Mouse (Mus musculus): ENCODE measurements around the gene Mgll.

Mgll gene

DNA sequence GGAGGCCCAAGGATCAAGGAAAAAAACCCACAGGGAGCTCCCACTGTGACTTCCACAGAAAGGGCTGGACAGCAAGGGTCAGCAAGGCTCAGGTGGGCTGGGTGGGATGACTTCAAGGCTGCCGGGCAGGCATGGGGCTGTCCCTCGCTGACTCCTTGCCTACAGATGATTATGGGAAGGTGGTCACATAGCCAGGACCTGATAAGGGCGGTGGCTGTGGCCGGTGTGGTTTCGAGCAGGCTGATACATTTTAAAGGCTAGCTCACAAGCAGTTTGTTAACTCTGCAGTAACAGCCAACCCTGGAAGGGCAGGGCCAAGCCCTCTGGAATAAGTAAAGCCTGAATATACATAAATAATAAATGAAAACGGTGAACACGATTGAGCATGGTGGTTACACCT is 78.8 kb downstream of the Mgll start:
- no peak for DNase-seq (ENCODE audit: low read depth)

DNA sequence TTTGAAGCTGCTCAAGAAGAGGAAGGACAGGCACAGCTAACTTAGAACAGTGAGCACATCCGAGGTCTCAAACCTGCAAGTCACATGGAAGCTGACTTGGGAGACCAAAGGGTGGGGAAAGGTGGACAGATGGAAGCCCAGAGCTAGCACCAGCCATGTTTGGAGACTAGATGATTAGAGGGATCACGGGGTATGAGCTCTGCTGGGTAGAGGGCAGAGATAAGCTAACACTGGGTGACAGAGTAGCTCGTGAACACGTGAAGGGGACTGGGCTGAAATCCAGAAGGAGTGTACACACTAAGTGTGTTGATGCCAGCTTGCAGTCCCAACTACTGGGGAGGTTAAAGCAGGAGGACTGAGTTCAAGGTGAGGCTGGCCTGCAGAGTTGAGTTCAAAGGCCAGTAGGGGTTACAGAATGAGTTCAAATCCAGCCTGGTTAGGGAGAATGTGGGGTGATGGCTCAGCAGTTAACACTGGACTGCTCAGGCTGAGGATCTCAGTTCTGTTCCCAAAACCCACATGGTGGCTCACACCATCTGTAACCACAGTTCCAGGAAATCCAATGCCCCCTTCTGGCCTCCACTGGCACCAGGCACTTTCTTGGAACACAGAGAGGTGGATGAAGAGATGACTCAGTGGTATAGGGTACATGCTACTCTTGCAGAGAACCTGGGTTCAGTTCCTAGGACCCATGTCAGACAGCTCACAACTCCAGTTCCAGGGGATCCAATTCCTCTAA is 79.9 kb downstream of the Mgll start:
- no peak for DNase-seq (ENCODE audit: low read depth)

DNA sequence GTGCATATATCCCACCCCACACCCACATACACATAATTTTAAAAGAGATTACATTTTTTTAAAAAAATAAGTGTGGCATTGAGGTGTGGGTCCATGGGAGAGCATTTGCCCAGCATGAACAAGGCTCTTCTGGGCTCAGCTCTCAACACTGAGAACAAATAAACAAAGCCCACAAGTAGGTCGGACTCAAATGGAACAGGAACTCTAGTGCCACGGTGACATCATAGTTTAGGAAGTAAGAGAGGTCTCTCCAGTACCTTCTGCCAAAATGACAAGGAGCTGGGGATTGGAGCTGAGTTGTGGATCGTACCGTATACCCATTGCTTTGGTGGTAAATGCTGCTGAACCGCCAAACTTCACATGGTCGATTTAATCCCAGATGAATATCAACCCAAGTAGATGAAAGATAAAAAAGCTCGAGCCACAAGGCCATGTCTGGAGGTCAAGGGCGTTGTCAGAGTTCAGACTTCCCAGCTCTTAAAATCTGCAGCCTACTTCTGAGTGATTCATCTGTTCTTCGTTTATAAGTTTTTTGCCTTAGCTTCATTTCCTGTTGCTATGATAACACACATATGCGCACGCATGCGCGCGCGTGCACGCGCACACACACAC is 80.9 kb downstream of the Mgll start:
- no peak for DNase-seq (ENCODE audit: low read depth)

DNA sequence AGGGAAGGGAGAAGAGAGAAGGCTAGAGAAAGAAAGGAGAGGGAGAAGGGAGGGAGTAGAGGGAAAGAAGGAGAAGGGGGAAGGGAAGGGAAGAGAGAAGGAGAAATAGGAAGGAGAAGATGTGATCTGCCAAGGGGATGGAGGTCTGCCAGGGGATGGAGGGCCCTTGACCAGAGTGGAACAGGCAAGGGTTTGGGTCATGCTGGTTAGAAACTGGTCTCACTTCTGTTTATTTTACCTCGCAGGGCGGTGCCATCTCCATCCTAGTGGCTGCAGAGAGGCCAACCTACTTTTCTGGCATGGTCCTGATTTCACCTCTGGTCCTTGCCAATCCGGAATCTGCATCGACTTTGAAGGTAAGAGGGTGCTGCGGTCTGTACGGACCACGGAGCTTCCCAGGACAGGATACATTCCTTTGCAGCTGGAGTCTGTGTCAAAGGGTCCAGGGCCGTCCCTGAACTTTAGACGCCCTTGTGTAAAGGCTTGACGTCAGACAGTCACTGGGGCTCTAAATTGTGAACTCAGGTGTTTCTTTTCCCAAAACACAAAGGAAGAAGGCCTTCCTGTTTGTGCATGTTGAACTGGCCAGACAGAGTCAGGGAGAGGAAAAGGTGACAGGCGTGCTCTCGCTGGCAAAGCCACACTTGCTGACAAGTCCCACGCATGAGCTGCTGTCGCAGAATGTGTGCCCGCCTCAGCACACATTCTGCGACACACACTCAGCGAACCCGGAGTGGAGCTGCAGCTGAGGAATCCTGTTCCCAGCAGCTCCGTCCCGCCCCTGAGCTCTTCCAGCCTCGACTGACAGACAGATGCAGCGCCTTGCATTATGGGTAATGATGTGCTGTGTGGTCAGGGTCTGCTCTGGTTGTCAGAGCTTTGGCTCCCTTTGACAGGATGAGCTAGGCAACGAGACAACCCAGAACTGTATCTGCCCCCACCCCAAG is 85.2 kb downstream of the Mgll start:
- DNase-seq (ENCODE audit: low read depth): no peak

DNA sequence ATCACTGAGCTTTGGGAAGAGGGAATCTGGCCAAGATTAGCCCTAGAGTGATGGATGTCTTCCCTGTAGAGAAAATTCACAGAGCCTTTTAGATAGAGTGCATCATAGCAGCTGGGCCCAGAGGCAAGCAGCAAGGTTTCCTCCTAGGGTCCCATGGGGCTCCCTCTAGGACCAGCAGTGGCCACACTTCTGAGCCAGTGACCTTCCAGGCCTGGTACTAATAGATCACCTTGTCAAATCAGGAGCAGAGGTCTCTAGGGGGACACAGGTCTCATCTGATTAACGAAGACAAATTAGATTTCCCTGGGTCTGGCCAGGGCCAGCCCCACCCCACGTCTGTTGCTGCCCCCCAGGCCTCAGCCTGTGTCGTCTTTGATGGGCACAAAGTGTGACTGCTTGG is 86.1 kb downstream of the Mgll start:
- no peak for DNase-seq (ENCODE audit: low read depth)

DNA sequence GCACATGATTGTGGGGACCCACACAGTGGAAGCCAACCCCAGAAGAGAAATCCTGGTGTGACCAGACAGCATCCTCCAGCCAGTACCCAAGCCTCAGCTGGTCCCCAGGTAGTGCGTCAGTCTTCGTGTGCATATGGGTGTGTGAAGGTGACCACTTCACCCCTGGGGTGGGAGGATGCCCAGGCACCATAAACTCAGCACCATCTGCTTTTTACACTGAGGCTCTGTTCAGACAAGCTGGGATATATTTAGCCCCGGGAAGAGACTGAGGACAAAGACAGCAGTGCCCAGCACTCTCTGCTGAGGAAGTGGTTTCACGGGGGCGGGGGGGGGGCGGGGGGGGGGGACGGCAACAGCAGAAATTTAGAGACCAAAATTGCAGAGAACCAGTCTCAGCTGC is 87.2 kb downstream of the Mgll start:
- DNase-seq (ENCODE audit: low read depth): no peak

DNA sequence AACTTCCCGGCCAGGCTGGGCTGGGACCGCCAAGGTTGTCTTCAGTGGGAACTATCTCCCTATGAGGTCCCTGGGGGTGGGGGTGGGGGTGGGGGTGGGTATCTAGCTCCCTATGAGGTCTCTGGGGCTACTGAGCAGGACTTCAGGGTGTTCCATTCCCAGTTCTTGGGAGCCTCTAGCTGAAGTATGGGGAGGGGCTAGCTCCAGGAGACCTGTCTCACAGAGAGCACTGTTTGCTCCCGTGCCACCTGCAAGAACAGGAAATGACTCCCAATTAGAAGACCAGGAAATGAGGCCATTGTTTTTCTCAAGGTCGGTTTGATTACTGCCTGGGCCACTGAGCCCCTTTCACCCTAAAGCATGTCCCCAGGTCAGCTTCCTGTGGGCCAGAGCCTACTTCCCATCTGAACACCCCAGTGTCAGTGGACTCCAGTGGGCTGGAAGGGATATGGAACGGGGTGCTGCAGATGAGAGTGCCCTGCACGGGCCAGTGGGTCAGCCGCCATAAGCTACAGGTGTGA is 87.7 kb downstream of the Mgll start:
- no peak for DNase-seq (ENCODE audit: low read depth)

DNA sequence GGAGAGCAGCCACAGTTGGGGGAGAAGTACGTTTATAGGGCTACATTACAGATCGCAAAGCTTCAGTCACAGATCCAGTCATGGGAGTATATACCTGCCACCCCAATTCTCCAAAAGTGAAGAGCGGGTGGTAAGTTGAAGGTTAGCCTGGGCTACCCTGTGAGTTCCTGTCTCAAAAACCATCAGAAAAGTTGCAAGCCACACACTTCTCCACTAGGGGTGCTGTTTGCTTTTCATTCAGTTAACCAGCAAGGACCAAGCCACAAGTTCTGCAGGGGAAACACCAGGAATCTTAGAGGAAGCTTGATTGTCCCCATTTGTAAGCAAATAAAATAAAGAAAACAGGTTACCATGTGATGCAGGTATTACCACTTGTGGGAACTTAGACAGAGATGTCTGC is 88.7 kb downstream of the Mgll start:
- DNase-seq (ENCODE audit: low read depth): no peak

DNA sequence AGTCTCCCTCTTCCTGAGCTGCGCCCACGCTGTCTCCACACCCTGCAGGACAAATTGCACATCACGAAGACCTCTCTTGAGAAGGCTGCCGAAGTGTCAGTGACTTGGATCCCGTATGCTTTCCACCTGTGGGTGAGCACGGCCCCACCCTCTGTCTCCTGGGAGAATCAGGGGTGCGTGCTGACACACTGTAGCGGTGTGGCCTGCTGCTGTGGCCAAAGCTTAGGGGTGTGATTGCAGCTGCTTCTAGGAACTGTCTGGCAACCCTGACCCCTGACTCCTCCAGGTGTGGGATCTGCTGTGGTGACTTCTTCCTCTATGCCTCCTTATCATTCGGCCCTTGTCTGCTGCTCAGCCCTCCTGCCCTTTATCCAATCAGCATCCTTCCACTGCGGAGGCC is 89.6 kb downstream of the Mgll start:
- no peak for DNase-seq (ENCODE audit: low read depth)

DNA sequence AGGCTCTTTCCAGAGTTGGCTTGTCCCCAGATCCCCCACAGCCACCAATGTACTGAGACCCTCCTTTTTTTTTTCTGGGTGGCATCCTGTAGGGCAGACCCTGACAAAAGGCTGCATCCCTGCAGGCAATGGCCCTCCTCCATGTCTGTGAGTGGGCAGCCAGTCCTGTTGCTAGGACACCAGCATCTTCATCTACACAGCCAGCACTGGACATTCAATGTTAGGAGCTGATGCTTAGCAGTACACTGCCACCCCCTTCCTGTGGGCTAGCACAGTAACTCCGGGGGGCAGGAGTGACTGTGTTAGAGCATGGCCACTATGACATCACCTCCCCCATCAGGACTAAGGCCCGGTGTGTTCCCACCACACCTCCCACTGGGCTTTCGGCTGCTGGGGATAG is 90.8 kb downstream of the Mgll start:
- DNase-seq (ENCODE audit: low read depth): no peak

DNA sequence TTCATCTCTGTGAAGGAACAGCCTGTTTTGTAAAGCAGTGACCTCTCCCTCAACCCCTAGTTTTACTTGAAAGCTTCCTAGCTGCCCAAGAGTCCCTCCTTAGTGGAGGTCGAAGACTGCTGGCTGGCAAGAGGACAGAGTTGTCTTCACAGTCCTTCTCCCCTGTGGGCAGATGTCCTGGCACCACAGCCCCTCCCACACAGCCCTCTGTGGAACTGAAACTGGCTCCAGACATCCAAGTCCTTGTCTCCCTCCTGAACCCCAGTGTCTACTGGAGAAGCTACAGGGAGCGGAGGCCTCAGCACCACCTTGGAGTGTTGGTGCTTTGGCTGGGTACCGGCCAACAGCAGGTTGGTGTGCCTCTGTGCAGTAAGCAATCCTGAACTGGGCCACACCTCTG is 91.3 kb downstream of the Mgll start:
- no peak for DNase-seq (ENCODE audit: low read depth)

DNA sequence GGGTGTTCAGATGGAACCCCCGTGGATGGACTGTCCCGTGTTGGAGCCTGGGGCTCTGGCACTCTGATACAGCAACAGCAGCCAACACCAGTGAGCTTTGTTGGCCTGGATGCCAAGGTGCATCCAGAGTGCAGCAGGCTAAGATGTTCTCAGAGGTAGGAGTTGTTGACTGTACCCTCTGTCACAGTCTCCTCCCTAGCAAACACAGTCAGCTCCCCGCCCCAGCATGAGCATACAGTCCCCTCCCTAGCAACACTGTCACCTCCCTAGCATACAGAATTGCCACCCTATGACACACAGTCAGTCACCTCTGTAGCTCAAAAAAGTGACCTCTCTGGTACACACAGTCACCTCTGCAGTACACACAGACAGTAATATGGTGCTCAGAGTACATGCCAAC is 92.7 kb downstream of the Mgll start:
- no peak for DNase-seq (ENCODE audit: low read depth)

DNA sequence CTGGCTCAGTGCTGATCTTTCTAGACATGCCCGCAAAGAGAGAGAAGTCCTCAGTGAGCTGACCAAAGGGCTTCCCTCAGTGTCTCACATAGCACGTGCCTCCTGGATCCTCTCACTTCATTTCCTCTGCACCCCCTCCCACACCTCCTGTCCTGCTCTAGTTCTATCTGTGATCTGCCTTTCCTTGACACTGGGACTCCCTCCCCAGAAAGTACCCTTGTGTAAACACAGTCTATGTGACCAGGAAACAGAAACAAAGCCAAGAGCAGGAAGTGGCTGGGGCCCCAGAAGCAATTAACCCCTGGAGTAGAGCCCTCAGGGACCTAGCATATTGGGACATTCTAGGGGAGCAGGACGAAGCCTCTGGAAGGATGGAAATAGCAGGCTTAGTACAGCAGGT is 96.6 kb downstream of the Mgll start:
- no peak for DNase-seq (ENCODE audit: low read depth)

DNA sequence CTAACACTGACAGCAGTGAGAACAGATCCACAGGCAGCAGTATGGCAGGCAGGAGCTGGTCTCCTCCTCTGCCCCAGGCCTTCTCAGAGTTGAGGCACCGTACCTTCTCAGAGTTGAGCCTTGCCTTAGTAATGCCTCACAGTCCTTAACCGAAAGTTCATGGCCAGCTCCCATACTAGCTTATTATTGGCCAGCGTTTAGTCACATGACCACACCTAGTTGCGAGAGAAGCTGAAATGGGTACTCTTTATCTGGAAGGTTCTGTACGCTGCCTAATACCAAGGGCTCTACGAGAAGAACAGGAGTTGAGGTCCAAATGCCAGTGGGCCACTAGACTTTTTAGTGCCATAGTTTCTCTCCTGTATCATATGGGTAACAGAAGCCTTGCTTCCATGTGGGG is 97.1 kb downstream of the Mgll start:
- no peak for DNase-seq (ENCODE audit: low read depth)

DNA sequence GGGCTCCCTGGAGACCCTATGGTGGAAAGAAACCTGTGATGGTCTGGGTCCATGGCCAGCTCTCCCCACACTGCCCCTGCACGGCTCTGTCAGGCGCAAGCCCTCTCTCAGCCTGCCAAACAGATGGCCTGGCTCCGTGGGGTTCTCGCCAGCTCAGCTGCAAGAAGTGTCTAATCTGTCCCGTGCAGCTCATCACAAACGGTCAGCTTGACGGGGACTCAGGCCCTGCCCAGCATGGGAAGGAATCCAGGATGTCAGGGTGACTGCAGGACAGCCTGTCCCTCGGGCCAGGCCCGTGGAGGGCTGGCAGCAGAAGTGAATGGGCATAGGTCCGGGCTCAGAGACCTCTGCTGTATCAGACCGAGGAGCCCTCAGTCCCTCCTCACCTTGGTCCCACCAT is 97.7 kb downstream of the Mgll start:
- no peak for DNase-seq (ENCODE audit: low read depth)

DNA sequence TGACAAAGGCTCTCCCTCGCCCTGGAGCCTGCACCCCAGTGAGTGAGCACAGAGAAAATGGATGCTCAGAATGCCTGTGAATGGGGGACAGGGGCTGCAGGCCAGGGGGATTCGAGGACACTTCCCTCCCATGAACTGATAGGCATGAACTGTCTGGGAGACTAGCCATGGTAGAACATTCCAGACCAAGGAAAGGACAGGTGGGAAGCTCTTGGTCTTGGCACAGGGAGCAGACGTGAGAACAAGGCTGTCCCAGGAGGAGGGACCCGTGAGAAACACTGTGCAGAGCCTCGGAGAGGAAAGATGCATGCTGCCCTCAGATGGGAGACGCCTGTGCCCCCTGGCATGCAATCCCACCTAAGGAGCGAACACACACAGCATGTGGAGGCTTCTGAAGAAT is 100.0 kb downstream of the Mgll start:
- no peak for DNase-seq (ENCODE audit: low read depth)

DNA sequence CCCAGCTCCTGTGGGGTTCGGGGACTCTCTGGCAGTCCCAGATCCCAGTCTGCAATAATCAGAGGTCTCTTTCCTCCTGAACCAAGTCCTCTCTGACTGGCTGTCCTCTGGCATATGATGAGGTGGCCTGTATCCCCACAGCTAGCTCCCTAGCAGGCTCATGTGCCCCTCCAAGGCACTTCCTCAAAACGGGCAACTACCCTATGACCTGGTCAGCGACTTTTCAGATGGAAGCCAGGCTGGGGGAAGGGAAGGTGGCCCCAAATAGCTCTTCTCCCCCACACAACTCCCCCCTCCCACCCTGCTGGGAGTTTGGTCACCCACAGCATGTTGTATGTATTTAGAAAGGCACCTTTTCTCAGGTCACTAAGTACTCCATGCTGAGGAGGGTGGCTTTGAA is 101.9 kb downstream of the Mgll start:
- no peak for DNase-seq (ENCODE audit: low read depth)

DNA sequence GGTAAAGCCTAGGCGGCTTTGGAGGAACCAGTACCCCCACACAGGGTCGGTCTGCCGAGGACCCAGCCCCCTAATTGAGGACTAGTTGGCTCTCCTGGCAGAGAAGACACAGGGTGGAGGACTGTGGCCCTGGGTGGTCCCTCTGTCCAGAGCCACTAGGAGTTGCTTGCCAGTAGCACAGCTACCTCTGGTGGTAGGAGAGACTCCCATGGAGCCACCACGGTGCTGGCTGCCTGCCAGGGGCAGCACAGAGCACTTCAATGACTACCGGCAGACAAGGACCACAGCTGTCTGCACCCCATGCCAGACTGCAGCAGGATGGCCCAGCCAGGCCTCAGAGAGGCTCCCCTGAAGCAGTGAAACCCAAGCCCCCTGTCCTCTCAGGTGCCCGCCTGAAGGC is 102.3 kb downstream of the Mgll start:
- no peak for DNase-seq (ENCODE audit: low read depth)

DNA sequence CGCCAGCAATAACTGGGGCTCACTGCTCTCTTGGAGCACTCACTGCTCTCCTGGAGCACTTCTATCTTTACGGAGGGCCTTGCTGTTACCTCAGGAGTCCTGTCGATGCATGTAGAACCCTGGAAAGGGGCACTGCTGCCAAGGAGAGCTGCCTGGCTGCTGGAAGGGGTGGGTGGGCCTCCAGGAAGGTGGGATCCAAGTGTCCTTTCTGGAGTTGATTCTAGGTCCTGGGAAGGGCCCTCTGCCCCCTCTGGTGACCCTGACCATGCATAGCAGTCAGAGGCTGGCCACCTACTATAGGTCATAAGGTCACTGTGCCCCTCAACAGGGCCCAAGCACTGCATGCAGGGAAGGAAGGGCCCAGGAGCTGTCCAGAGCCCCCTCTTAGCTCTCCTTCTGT is 102.8 kb downstream of the Mgll start:
- DNase-seq (ENCODE audit: low read depth): no peak

DNA sequence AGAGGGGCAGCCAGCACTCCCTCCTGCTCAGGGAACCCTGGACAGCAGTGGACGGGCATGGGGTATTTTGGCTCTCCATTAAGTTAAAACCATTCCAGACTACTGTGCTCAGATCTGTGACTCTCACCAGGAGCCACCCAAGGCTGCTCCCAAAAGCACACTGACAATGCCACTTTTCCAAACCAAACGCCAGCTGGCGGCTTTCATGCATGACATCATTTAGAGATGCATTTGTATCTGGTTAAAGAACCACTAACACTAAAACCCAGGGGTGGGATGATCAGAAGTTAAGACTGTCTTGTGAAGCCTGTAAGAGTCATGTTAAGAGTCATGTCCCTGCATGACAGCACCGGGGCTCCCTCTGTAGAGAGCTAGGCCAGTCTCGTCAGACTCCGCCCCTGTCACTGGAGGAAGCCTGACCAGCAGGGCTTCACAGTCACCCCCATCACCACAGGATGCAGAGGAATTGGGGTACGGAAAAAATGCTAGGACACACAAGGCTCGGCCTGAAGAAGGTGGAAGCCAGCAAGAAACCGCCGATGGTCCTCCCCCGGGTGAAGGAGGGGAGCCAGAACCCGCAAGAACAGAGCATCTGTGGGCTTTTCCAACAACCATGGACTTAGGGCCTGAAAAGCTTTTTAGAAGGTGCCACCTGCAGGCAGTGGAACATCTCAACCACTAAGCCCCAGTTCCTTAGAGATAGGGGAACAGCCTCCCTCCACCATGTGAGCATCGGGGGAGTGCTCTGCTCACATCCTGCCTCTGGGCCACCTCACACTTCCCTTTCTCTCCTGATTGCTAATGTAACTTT is 103.4 kb downstream of the Mgll start:
- no peak for DNase-seq (ENCODE audit: low read depth)

DNA sequence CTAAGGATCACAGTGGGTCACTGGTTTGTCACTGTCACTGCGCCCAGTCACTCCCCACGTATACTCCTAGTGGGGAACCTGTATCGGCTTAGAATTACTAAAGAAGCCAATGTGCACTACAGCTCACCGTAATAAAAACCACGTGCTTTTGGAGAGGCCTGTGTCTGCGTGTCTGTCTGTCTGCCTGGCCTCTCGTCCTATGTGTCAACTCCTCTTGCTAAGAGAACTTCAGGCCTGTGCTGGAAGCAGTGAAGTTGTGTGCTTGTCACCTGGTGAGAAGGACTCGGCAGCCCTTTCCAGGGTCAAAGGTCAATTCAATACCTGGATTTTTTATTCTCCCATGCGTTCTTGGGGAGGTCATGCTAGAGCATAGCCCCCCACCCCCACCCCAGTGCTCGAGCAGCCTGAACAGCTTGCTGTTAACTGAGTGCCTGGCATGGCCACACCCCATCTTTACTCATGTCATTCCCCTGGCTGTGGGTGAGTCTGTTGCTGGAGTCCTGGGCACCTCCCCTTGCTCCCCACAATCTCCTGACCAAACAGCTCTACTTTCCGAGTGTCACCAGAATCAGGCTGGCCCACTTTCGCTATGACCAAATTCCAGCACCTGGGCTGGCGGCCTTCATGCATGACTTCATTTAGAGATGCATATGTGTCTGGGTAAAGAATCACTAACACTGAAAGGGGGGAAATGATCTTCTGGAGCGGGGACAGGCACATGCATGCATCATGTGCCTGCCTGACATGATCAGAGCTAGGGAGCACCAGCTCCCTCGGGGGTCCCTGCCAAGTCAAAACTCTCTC is 104.2 kb downstream of the Mgll start:
- no peak for DNase-seq (ENCODE audit: low read depth)
